Mouse (Mus musculus) frontal cortex, adult (tissue): ENCODE measurements around the gene Plcl2.
A peak's percentile ranks its signal among the peaks of the same experiment; 100 is the strongest.
"Not testable (repeated sequence)": the region's sequence is repeated elsewhere in the genome, so short reads cannot be mapped to it uniquely, and the experiment has no call there.

ENCODE experiments used
- ATAC-seq: cut with Nextera tagmentation; 2 replicates; pipeline ENCODE4 v1.9.2; 2017; ENCODE audit warnings: mild to moderate bottlenecking, moderate library complexity, mixed read lengths; ENCODE audit not compliant: low TSS enrichment

Gene Plcl2

GRCm38 (mm10) chr17:50621996-50622395, 112.8 kb downstream of the Plcl2 start:
- no peak for ATAC-seq

GRCm38 (mm10) chr17:50625584-50625983, 116.4 kb downstream of the Plcl2 start:
- no peak for ATAC-seq

GRCm38 (mm10) chr17:50627658-50628057, 118.5 kb downstream of the Plcl2 start:
- ATAC-seq: no peak

- peak; percentile 50; the same call in 1 of the 2 replicates for ATAC-seq
Observed at GRCm38 (mm10) chr17:50628716-50629115, 119.5 kb downstream of the Plcl2 start.

GRCm38 (mm10) chr17:50630992-50631391, 121.8 kb downstream of the Plcl2 start:
- not testable (repeated sequence) for ATAC-seq

- ATAC-seq: no peak
Observed at GRCm38 (mm10) chr17:50634008-50634871, 125.0 kb downstream of the Plcl2 start.

- no peak for ATAC-seq
Observed at GRCm38 (mm10) chr17:50635961-50636585, 126.9 kb downstream of the Plcl2 start.

- ATAC-seq: no peak
Observed at GRCm38 (mm10) chr17:50638791-50639190, 129.6 kb downstream of the Plcl2 start.

- ATAC-seq: peak; percentile 65
Observed at GRCm38 (mm10) chr17:50641076-50641610, 131.9 kb downstream of the Plcl2 start.

- ATAC-seq: no peak
Observed at GRCm38 (mm10) chr17:50641879-50642278, 132.7 kb downstream of the Plcl2 start.

- ATAC-seq: peak; percentile 74
Observed at GRCm38 (mm10) chr17:50643356-50643755, 134.2 kb downstream of the Plcl2 start.

- ATAC-seq: no peak
Observed at GRCm38 (mm10) chr17:50643989-50644388, 134.8 kb downstream of the Plcl2 start.

GRCm38 (mm10) chr17:50648141-50648540, 138.9 kb downstream of the Plcl2 start:
- ATAC-seq: not testable (repeated sequence)

- ATAC-seq: peak; percentile 64
Observed at GRCm38 (mm10) chr17:50648757-50649419, 139.7 kb downstream of the Plcl2 start.

GRCm38 (mm10) chr17:50650535-50651223, 141.5 kb downstream of the Plcl2 start:
- peak; percentile 78 for ATAC-seq

GRCm38 (mm10) chr17:50654741-50655415, 145.7 kb downstream of the Plcl2 start:
- ATAC-seq: peak; percentile 42; the same call in 1 of the 2 replicates

GRCm38 (mm10) chr17:50655416-50655776, 146.2 kb downstream of the Plcl2 start:
- ATAC-seq: peak; percentile 4; the same call in 1 of the 2 replicates

GRCm38 (mm10) chr17:50657321-50657720, 148.1 kb downstream of the Plcl2 start:
- no peak for ATAC-seq

GRCm38 (mm10) chr17:50658901-50659300, 149.7 kb downstream of the Plcl2 start:
- no peak for ATAC-seq

- peak; percentile 93 for ATAC-seq
Observed at GRCm38 (mm10) chr17:50667596-50667995, 158.4 kb downstream of the Plcl2 start.

- ATAC-seq: no peak
Observed at GRCm38 (mm10) chr17:50668681-50669208, 159.5 kb downstream of the Plcl2 start.
